Mouse (Mus musculus): ENCODE measurements around the gene St8sia1.

GRCm38 (mm10) chr6:142858937-142859336 lies 105.3 kb downstream of the St8sia1 start:
- no peak for TF ChIP-seq POLR2A (IDR thresholded peaks at IDR 0.05; ENCODE audit: insufficient read depth, low read depth, low read length)
- TF ChIP-seq CTCF (IDR thresholded peaks at IDR 0.05; ENCODE audit: insufficient read depth, low read depth, low read length): no peak

Measured in olfactory bulb, adult 2 months (tissue).